Mouse (Mus musculus) cerebellum, adult 2 months (tissue): ENCODE results near the gene Gp9.

Experiments
- CTCF ChIP-seq: fragments of 200-500 bp; IDR thresholded peaks from 2 replicates; pipeline ENCODE4 v1.5.1; 2011; ENCODE audit warnings: low read depth, mild to moderate bottlenecking, control low read depth, low read length, moderate library complexity, borderline replicate concordance; ENCODE audit not compliant: insufficient read depth
- POLR2A ChIP-seq: fragments of 200-500 bp; IDR thresholded peaks from 2 replicates; pipeline ENCODE4 v1.6.1; 2011; ENCODE audit warnings: low read length, control low read depth, borderline replicate concordance; ENCODE audit not compliant: insufficient read depth

- no peak for TF ChIP-seq CTCF
- TF ChIP-seq POLR2A = no peak
Observed at GRCm38 (mm10) chr6:87774909-87775308, 3.0 kb upstream of the Gp9 start.
